Mouse (Mus musculus): ENCODE data around the gene Znhit3.
"Not testable (repeated sequence)": the region's sequence is repeated elsewhere in the genome, so short reads cannot be mapped to it uniquely, and the experiment has no call there.

Gene Znhit3

DNA sequence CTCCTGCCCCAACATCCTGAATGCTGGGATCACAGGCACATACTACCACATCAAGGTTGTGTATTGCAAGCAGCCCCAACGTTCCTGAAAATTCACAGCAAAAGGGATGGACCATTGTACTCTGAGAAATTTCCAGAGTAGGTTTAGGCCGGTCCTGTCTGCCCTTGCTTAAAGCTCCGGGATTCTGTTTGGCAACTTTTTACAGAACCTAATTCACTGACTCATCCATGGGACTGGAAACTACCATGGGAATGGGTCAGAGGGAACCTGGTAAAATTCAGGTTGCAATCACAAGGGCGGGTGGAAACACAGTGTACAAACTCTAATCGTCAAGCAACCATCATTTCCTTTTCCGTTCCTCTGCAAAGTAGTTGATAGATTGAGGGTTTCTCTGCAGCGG is 3.8 kb upstream of the Znhit3 start:
- DNase-seq (ENCODE audit: low spot score in 2 of 2), result no peak

DNA sequence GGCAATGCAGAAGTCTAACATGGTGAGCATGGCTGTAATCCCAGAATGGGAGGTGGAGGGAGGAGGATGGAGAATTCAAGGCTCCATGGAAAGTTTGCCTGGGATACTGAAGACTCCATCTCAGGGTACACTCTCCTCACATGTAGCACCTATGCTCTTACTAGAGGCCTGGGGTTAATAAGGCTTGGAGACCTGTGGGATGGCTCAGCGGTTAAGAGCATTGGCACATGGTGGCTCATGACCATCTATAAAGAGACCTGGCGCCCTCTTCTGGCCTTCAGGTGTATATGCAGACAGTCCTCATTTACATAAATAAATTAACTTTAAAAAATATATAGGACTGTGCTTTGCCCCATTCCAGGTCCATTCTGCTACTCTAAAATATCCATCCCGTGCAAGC is 3.1 kb upstream of the Znhit3 start:
- peak in 1 of 2 experiments; percentile 43 for DNase-seq (ENCODE audit: low spot score in 2 of 2)

DNA sequence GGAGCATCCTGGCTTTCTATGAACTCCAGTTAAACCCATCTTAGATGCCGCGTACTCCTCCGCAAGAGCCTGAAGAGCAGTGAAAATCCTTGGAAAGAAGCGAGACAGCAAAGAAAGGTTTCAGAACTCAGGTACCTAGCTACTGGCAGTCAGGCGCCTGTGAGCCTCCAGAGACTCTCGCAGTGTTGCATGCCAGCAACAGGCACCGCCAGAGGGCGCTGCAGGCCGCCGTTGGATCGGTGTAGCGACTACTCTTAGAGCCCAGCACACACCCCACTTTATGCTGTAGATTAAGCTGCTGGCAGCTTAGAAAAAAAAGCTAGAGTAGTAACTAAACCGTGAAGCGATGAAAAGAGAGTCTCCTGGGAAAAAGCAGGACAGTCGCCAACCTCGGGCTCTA is 2.3 kb upstream of the Znhit3 start:
- DNase-seq (ENCODE audit: low spot score in 2 of 2), result peak; percentile 78 to 88

DNA sequence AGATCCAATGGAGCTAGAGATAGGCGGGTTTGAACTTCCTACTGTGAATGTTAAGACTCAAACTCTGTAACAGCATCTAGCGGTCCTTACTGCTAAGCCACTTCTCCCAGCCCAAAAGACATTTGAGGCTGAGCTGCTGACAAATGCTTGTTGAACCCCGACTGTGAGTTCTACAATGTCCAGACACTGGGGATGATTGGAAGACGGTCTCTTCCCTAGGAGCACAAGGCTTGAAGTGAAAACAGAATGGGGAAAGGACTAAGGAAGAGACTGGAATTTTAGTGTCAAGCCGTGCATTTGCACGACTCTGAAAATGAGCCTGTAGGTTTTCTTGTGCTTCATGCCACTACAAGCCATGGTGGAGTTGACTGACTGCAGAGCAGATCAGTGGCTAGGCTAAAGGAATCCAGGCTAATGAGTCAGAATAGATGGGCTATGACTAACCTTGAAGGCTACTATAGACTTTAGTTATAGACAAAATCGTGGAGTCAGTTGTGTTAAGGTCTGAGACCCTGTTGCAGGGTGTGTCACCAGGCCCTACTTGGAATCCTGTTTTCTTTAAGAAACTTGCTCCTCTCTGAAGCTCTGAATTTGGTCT is 636 bp upstream of the Znhit3 start:
- no peak for DNase-seq (ENCODE audit: low spot score in 2 of 2)

DNA sequence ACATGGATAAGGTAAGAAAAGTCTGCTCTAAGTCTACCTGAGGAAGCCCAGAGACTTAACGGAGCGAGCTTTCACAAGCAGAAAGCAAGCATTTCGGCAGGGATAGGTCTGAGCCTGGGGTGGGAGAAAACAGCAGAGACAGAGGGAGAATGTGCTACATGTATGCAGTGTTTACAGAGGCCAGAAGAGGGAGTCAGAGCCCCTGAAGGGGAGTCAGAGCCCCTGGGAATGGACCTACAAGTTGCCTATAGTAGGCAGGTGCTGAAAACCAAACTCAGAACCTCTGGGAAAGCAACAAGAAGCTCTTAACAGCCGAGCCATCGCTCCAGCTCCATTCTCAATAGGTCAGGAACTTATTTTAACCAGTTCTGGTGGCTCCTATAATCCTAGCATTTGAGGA is 1.5 kb downstream of the Znhit3 start:
- DNase-seq (ENCODE audit: low spot score in 2 of 2), result no peak

DNA sequence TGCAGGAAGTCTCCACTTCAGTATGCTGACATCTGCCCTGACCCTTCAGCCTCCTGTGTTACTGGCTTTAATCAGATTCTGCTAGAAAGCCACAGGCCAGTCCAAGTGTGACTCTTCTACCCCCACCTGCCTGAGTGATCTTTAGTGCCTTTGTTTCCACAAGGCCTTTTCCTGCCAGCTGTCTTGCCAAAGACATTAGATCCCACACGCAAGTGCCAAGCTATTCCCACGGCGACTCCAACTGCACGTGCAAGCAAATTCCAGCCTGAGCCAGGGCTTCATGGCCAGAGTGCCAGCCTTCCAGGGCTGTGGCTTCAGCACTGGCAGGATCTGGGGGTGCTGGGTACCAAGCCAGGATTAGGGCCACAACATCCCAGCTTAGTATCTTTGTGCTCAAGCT is 5.8 kb downstream of the Znhit3 start:
- no peak for DNase-seq (ENCODE audit: low spot score in 2 of 2)

DNA sequence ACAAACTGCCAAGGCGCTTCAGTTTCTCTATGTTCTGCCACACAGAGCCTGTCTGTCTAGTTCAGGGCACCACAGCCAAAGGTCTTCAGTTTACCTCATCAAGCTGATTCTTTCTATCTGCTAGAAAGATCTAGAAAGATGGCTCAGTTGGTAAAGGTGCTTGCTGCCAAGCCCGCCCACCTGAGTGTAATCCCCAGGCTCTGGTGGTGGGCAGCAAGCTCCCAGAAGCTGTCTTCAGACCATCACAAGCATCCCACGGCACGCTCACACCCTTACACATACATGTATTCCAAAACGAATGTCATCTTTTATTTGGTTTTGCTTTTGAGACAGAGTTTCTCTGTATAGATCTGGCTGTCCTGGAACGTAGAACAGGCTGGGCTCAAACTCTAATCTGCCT is 7.7 kb downstream of the Znhit3 start:
- no peak for DNase-seq (ENCODE audit: low spot score in 2 of 2)

DNA sequence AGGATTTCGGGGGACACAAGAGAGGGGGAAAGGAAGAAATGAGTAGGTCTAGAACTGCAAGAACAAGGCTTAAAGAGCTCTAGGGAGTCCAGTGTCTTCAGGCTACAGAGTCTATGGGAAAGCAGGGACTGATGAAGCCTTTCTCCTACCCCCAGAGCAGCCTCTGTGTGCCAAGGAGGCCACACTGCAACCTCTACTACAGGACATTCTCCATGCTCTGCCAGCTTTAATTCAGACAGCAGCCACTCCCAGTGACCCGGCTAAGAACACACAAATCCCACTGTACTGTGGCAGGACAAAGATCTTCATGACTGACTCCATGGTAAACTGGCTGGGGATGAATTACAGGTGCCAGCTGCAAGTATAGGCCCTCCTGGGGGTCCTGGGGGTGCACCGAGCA is 9.1 kb downstream of the Znhit3 start:
- no peak for DNase-seq (ENCODE audit: low spot score in 2 of 2)

DNA sequence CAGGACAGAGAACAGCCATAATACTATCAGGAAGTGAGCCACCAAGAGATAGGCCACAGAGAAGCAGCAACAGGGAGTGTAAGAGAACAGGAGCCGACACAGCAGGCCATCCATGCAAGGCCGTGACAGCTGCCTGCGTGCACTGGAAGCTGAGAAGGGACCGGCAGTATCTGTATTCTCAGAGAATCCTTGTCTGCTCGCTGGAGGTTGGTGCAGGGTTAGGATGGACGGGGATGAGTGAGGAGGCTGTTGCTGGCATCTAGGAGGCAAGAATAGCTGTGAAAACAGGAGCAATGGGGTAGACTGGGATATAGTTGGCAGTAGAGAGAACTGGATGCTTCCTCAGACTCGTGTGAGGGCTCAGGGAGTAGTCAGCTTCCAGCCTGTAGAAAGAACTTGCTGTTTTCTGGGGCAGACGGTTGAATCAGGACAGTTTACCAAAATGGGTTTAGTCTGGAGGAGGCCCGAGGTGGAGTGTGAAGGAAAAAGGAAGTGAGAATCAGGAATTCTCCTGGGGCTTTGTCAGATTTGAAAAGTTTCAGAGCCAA is 11.5 kb downstream of the Znhit3 start:
- no peak for DNase-seq (ENCODE audit: low spot score in 2 of 2)

DNA sequence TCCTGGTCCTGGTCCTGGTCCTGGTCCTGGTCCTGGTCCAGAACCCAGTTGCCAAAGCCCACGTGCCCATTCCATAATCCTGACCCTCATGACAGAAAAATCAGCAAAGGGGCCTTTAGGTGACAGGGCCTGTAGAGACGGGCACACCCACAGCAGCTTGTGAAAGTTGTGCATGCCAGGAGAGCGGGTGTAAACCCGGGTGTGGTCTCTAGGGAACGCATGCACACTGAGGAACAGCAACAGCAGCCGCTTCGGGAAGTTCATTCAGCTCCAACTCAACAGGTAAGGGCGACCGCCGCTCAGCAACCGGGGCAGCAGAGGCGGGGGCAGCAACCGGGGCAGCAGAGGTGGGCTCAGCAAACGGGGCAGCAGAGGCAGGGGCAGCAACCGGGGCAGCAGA is 23.1 kb downstream of the Znhit3 start:
- DNase-seq (ENCODE audit: low spot score in 2 of 2), result no peak

DNA sequence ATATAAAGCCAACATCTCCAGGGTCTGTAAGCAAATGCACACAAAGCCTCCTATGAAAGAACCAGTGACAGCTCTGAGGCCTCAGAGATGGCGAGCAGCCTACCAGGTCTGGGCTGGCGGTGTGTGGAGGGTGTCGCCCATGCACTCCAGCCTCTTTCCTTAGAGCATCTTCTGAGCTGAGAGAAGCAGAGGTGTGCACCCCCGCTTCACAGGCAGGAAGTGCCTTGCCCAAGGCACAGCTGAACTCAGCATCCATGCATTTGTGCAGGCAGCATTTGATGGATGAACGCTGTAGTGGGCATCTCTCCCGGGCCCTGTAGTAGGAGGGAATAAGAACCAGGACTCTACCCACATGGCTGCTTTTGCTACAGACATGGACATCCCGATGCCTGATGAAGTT is 24.5 kb downstream of the Znhit3 start:
- no peak for DNase-seq (ENCODE audit: low spot score in 2 of 2)

DNA sequence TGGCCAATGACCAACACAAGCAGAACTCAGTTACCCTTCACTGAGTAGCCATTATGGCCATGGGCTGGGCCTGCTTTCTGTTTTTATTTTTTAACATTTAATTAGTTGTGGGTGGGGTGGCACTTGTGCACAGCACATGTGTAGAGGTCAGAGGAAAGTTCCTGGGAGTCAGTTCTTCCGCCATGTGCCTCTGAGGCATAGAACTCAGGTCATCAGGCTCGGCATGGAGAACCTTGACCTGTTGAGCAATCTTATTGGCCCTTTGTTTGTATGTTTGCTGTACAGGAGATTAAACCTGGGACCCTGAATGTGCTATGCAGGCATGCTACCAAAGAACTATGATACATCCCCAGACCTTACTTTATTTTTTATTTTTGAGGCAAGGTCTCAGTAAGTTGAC is 26.7 kb downstream of the Znhit3 start:
- no peak for DNase-seq (ENCODE audit: low spot score in 2 of 2)

DNA sequence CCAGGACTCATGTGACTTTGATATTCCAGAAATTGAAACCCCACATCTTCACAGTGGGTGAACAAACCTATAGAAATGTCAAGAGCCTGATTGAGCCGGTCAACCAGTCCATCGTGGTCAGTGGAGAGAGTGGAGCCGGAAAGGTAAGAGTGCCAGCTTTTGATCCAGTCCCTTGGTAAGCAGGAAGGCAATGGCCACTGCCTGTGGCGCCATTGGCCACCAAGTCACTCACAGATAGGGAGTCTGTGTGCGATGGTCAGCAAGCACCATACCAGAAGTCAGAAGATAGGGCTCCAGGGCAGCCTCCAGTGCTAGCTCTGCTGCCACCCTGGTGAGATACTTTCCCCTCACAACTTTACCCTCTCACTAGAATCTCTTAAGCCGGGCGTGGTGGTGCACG is 28.1 kb downstream of the Znhit3 start:
- DNase-seq (ENCODE audit: low spot score in 2 of 2), result no peak

DNA sequence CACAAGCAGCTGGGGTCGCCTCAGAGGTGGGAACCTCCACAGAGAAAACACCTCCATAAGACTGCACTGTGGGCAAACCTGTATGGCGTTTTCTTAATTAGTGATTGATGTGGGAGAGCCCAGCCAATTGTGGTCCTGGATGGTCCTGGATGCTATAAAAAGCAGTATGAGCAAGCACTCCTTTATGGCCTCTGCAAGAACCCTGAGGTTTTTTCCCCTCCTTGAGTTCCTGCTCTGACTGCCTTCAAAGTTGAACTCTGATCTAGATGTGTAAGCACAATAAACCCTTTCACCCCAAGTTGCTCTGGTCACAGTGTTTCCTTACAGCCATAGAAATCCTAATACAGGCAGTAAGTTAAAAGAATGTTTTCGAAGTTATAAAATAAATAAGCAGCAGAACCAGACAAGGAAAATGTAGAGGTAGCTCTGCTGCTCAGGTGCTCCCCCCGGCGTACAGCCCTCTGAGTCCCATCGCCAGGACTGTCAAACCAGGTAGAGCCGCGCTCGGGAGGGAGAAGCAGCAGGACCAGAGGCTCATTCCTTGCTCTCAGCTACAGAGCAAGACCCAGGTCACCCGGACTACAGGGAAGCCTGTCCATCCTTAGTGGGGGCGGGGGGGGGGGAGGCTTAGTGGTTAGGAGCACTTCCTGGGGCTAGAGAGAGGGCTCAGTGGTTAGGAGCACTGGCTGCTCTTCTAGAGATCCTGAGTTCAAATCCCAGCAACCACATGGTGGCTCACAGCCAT is 29.2 kb downstream of the Znhit3 start:
- no peak for DNase-seq (ENCODE audit: low spot score in 2 of 2)

DNA sequence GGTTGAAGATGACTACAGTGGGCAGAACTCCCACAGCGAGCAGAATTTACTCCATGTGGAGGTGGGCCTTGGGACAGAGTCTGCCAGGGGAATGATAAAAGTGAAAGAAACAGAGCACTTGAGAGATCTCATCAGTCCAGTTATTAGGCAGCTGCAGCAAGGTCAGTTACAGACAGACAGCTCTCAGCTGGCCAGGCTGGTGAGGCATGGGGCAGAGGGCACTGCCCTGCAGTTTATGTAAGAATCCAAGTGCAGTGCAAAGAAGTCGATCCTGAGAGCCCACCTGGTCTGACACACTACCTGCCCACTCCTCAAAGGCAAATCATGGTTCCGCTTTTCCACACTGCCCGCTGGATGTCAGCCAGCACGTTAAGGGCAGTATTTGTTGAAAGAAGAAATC is 29.9 kb downstream of the Znhit3 start:
- DNase-seq (ENCODE audit: low spot score in 2 of 2), result no peak

DNA sequence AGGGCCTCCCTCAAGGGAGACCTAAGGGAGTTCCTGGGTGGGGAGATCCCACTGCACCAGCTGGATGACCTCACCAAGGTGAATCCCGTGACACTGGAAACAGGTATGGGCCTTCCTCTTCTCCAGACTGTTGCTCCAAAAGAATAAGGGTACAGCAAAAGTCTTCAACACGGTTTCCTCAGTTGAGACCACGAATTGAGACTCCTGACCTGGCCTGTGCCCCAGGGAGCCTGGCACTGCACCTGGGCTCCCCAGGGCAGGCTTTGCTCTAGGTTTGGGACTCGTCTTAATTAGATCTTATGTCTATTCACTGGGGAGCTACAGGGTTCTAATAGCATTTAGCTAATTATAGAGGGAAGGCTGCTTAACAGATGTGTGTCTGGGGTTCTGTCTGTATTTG is 30.9 kb downstream of the Znhit3 start:
- no peak for DNase-seq (ENCODE audit: low spot score in 2 of 2)

DNA sequence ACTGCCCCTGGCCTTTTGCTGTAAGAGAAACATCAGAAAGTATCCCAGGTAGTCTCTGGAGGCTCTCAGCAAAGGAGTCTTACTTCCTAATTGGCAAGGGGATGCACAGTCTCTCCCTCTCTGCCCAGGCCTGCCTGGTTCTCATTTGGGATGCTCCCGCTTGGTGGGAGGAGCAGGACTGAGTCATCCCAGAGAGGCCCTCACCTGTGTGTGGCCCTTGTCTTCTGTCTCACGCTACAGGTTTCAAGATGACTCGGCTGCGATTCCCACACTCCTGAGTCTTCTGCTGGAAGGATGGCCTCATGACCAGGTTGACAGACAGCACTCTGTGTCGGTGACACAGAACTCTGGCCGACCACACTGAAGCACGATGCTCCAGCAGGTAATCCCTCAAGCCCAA is 33.8 kb downstream of the Znhit3 start:
- no peak for DNase-seq (ENCODE audit: low spot score in 2 of 2)

DNA sequence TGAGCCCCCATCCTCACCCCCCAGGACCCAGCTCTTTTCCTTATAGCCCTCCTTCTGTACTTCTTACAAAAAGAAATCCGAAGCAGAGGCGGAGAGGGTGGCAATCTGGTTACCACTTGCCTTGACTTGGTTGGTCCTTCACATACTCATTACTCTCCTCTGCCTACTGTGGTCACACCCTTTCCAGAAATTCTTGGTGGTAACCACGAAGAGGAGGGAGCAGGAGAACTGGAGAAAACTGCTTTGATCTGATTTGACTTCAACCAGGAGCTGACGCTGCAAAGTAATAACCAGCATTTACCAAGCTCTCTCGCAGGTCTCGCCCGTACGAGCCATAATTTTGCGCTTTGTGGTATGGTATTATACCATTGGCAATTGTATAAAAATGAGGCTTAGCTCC is 35.2 kb downstream of the Znhit3 start:
- DNase-seq (ENCODE audit: low spot score in 2 of 2), result no peak

DNA sequence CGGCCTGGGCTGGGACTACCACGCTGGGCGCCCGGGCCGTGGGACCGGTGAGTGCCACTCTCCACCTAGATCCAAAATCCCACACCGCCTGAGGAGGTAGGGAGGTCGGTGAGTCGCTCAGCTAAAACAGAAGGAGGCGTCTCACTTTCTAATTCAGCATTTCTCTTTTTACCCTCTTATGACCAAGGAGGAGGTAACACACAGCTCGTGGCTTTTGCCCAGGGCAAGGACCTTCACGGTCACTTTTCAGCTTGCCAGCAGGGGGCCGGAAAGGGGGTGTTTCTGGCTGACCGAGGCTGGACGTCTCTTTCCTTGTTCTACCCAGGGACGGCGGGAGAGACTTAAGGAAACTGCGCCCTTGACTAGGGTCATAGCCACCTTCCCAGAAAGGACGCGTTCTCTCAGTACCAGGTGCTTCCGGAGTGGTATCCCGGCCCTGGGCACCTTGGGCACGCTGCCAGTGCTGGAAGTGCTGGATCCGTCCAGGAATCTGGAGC is 35.7 kb downstream of the Znhit3 start:
- peak in 1 of 2 experiments; percentile 41 for DNase-seq (ENCODE audit: low spot score in 2 of 2)

DNA sequence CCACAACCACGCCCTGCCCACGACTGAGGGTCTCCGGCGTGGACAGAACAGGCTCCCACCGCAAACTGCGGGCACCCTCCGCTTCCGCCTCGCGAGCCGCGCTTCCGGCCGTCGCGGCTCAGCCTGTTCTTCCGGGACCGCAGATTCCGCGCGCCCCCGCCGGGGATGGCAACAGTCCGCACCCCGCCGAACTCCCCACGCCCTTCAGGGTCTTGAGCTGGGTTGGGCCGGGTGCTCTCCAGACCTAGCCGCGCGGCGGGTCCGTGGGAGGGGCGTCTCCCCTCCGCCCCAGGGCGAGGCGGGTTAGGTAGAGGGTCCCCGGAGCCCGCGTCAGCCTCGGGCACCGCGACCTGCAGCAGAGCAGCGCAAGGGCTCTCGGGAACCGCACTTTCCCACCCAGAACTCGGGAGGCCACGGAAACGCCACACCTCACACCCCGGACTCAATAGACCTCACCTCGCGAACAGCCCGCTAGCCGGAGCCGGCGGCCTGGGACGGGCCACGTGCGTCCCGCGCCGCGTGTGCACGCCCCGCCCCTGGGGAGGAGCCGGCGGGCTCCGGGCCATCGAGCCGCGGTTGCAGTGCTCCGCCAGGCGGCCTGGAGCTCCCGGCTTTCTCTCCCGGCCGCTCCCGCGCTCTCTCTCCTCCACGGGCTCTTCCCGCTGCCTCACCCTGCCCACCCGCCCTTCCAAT is 36.2 kb downstream of the Znhit3 start, which contains the start of the genes Myo19 and Pigw:
Gene Myo19, plus strand, starts transcription at position 377 of the 693 bp plus-strand sequence.
Gene Pigw, minus strand, starts transcription at position 514 of the 693 bp plus-strand sequence.
- peak; percentile 66 to 73 for DNase-seq (ENCODE audit: low spot score in 2 of 2)

DNA sequence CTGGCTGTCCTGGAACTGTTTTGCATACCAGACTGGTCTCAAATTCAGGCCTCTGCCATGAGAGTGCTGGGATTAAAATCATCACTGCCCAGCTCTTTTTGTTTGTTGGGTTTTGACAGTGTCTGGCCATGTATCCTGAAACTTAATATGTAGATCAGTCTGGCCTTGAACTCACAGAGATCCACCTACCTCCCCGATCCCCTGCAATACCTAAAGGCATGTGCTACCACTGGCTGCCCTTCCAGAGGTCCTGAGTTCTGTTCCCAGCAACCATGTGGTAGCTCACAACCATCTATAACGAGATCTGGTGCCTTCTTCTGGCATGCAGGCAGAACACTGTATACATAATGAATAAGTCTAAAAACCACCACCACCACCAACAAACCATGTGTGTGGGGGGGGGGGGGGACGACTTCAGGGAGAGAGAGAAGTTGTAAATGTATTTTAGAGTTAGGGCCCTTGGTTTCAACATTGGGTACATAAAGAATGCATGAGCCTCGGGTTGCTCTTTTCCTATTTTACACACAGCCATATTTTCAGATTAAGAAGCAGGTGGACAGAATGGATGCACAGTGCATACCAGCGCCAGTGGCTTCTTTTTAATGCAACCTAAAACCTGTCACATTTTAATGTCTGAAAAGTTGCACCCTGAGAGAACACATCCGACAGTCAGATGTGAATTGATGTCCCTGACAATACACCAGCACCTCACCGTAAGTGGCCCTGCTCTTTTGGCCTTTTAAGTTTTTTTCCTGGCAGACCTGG is 37.0 kb downstream of the Znhit3 start:
- no peak for DNase-seq (ENCODE audit: low spot score in 2 of 2)

DNA sequence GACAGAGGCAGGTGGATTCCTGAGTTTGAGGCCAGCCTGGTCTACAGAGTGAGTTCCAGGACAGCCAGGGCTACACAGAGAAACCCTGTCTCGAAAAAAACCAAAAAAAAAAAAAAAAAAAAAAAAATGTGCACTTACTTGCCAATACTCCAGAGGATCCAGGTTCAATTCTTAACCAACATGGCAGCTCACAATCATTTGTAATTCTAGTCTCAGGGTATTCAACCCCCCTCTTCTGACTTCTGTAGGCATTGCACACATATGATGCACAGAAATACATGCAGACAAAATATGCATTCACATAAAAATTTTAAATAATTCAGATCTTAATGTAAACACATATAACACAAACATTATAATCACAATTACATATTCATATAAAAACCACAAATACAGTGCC is 40.1 kb downstream of the Znhit3 start:
- not testable (repeated sequence) for DNase-seq (ENCODE audit: low spot score in 2 of 2)

All from spleen, postnatal 14 days (tissue).